Mouse (Mus musculus) kidney, embryonic 14.5 days (tissue): ENCODE measurements around the gene 4933424G06Rik. TPM values are rescaled to one million over a fixed set of nuclear protein-coding genes. Genes with fewer than 3 reads are reported as not detected.

Source experiments
- ATAC-seq: fragments of 200-750 bp; cut with Nextera tagmentation; 2 replicates; pipeline ENCODE4 v1.8.0; 2017; ENCODE audit warnings: moderate number of reproducible peaks, mild to moderate bottlenecking, moderate TSS enrichment, moderate library complexity; ENCODE audit not compliant: low FRiP score, low TSS enrichment
- H3K27ac ChIP-seq: fragments of 300-500 bp; sonication (generic); 2 replicates; pipeline ENCODE4 v1.5.1; 2014; ENCODE audit warnings: low read depth, mild to moderate bottlenecking, low read length, moderate library complexity, mixed read lengths
- H3K27me3 ChIP-seq: fragments of 300-500 bp; sonication (generic); 2 replicates; pipeline ENCODE4 v1.6.1; 2014; ENCODE audit warnings: mild to moderate bottlenecking, low read length; ENCODE audit not compliant: control insufficient read depth, insufficient read depth
- H3K36me3 ChIP-seq: fragments of 300-500 bp; sonication (generic); 2 replicates; pipeline ENCODE4 v1.6.1; 2014; ENCODE audit warnings: low read length, mixed read lengths; ENCODE audit not compliant: control insufficient read depth, insufficient read depth
- H3K4me1 ChIP-seq: fragments of 300-500 bp; sonication (generic); 2 replicates; pipeline ENCODE4 v1.6.1; 2014; ENCODE audit warnings: low read length, mixed read lengths; ENCODE audit not compliant: control insufficient read depth, insufficient read depth
- H3K4me2 ChIP-seq: fragments of 300-500 bp; sonication (generic); replicated peaks from 2 replicates; pipeline ENCODE4 v1.6.1; 2014; ENCODE audit warnings: low read depth, mild to moderate bottlenecking, low read length
- H3K4me3 ChIP-seq: fragments of 300-500 bp; sonication (generic); 2 replicates; pipeline ENCODE4 v1.5.1; 2014; ENCODE audit warnings: mild to moderate bottlenecking, low read length
- H3K9ac ChIP-seq: fragments of 300-500 bp; sonication (generic); 2 replicates; pipeline ENCODE4 v1.6.1; 2014; ENCODE audit warnings: low read depth, mild to moderate bottlenecking, low read length, moderate library complexity
- H3K9me3 ChIP-seq: fragments of 300-500 bp; sonication (generic); 2 replicates; pipeline ENCODE4 v1.6.1; 2016; ENCODE audit warnings: low read length; ENCODE audit not compliant: control insufficient read depth
- WGBS: fragments of 180-500 bp; shearing (Covaris S2); extraction: QIAGEN DNeasy Blood & Tissue Kit; methylation state at CpG from one replicate; pipeline ENCODE4 v1.1.7; 2014; 5-methylcytosine and 5-hydroxymethylcytosine counted together
- polyA plus RNA-seq: library from polyadenylated mRNA; unstranded; fragments of >200 nt; fragmentation: Nextera tagmentation; extraction: Ambion mirVana; gene quantifications from 2 replicates; pipeline ENCODE4 v1.2.1, GENCODE M21; 2014

The 4933424G06Rik gene
- polyA plus RNA-seq, 1 experiment from 2014 or later: not detected

DNA sequence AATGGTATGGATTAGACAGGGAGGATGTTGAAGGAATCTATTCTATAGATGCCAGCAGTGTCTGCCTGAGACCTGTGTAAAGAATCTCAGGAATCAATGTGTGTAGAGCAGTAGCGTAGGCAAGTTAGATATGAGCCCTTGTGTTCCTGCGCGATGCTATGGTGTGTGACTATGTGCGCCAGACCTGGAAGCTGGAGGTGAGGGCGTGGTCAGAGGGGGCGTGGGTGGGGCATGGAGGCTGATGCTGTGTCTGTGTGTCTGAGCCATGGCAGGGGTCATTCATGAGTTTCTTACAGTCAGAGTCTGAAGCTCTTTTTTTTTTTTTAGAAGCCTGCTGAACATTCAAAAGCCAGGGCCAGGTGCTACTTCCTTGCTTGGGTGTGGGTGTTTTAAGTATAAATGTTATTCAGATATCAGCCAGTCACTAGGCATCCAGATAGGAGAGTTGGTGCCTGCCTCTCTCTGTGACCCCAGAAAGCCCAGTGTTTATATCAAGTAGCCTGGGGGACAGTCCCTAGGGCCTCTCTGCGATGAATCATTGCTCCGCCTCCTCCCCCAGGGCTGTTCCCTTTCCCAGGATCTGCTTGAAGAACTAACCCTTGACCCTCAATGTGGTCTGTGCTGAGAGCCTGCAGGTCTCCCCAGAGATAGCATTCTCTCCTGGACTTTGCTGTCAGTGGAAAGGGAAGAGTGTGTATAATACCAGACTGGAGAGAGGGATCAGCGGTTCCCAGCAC is 62.4 kb downstream of the 4933424G06Rik start:
- H3K36me3 ChIP-seq: no peaks in the 10 kb centered on the region
- H3K27ac ChIP-seq: no peak overlapping the region
- ATAC-seq: 0 out of 2 replicates have a peak, but pooled peaks have one; percentile 72
- 74% methylated on average over 9 of the region's 9 CpGs for WGBS
- H3K9me3 ChIP-seq: 0 out of 2 replicates have a peak, but pooled peaks cover 3% of the 10 kb centered on the region
- H3K4me3 ChIP-seq: no peak overlapping the region
- H3K27me3 ChIP-seq: peaks cover 6% of the 10 kb centered on the region; the same call in 1 of the 2 replicates
- no peak overlapping the region for H3K9ac ChIP-seq
- no peaks in the 10 kb centered on the region for H3K4me1 ChIP-seq
- H3K4me2 ChIP-seq: no peak overlapping the region

DNA sequence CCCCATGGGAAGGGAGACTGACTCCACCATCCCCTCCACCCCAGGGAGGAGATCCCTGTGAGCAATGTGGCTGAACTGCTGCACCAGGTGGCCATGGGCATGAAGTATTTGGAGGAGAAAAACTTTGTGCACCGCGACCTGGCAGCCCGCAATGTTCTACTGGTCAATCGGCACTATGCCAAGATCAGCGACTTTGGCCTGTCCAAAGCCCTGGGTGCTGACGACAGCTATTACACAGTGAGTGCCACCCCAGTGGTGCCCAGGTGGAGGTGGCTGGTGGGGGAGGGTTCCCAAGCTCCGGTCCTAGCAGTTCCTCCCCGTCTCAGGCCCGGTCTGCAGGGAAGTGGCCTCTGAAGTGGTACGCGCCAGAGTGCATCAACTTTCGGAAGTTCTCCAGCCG is 70.8 kb downstream of the 4933424G06Rik start:
- no peak overlapping the region for H3K27ac ChIP-seq
- H3K4me3 ChIP-seq: no peak overlapping the region
- ATAC-seq: no peak
- no peaks in the 10 kb centered on the region for H3K36me3 ChIP-seq
- H3K4me1 ChIP-seq: no peaks in the 10 kb centered on the region
- WGBS: 91% methylated on average over 13 of the region's 13 CpGs
- H3K9me3 ChIP-seq: no peaks in the 10 kb centered on the region
- H3K27me3 ChIP-seq: no peaks in the 10 kb centered on the region
- no peak overlapping the region for H3K4me2 ChIP-seq
- H3K9ac ChIP-seq: no peak overlapping the region

DNA sequence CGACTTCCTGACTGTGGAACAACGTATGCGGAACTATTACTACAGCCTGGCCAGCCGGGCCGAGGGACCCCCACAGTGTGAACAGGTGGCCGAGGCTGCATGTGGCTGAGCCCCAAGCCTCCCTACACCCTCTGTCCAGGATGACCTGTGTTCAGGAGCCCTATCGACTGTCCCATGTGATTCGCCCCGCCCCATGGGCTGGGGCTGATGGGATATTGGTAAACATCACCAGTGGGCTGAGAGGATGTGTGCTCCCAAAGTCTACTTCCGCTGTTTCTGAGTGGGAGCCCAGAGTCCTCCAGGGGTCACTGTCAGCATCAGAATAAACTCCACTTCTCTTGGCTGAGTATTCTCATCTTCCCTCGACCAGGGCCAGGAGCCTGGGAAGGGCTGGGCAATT is 72.5 kb downstream of the 4933424G06Rik start:
- Histone ChIP-seq H3K4me1 (no peaks in the 10 kb centered on the region), H3K36me3 (no peaks in the 10 kb centered on the region), H3K4me2 (no peak overlapping the region), H3K9me3 (no peaks in the 10 kb centered on the region), H3K27me3 (no peaks in the 10 kb centered on the region), H3K4me3 (no peak overlapping the region), H3K9ac (no peak overlapping the region), H3K27ac (no peak overlapping the region)
- no peak for ATAC-seq
- WGBS: 78% methylated on average over 11 of the region's 11 CpGs

DNA sequence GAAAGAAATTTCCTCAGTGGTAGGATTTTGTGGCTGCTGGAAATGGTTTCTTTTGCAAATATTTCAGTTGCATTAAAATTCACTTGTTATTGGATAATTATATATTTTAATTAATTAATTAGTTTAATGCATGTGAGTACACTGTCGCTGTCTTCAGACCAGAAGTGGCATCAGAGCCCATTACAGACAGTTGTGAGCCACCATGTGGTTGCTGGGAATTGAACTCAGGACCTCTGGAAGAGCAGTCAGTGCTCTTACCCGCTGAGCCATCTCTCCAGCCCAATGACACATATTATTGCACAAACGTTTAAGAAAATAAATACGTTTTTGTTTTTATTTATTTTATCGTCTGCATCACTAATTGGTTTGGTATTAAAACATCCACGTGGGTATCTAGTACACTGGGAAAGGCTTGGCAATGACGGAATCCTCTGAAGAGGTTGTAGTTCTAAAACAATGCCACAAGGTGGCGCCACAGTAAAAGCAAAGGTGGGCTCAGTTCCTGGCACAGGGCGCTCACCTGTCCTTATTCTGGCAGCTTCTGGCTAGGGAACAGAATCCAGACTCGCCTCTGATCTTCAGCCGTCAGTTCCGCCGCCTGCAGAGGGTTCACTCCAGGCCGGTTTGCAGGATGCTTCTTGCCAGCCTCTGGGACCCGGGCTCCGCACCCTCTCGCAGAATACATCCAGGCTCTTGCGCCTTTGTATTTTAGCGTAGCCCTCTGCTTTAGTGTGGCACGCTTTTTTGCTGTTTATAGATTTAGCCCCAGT is 74.6 kb downstream of the 4933424G06Rik start:
- peak overlapping the region; percentile 80 for H3K4me2 ChIP-seq
- H3K4me1 ChIP-seq: no peaks in the 10 kb centered on the region
- peak; percentile 78 for ATAC-seq
- H3K4me3 ChIP-seq: peak overlapping the region; percentile 36
- H3K36me3 ChIP-seq: no peaks in the 10 kb centered on the region
- 4% methylated on average over 20 of the region's 20 CpGs for WGBS
- no peaks in the 10 kb centered on the region for H3K27me3 ChIP-seq
- peak overlapping the region; percentile 35; the same call in 1 of the 2 replicates for H3K9ac ChIP-seq
- H3K9me3 ChIP-seq: no peaks in the 10 kb centered on the region
- no peak overlapping the region for H3K27ac ChIP-seq

DNA sequence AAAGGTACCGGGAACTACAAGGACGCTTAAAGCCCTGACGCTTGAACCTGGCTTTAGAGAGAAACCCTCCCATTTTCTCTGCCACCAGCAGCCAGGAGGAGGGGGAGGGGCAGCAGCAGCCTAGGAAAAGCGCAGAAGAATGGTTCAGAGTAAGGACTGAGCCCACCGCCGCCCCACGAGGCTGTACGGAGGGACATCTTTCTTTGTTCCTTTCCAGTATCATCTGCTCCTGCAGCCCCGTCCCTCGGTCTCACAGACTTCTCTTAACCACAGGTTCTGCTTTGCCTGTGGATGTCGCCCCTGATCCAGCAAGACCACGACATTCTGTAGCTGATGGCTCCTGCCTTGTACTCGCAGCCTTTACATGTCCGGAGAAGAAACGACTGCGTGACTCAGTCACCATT is 75.3 kb downstream of the 4933424G06Rik start:
- Histone ChIP-seq H3K36me3 (no peaks in the 10 kb centered on the region), H3K4me3 (peak overlapping the region; percentile 36), H3K27ac (no peak overlapping the region), H3K9ac (peak overlapping the region; percentile 35; the same call in 1 of the 2 replicates), H3K27me3 (no peaks in the 10 kb centered on the region), H3K4me1 (no peaks in the 10 kb centered on the region), H3K4me2 (peak overlapping the region; percentile 80), H3K9me3 (no peaks in the 10 kb centered on the region)
- ATAC-seq: peak; percentile 33; the same call in 1 of the 2 replicates
- 3% methylated on average over 16 of the region's 16 CpGs for WGBS

DNA sequence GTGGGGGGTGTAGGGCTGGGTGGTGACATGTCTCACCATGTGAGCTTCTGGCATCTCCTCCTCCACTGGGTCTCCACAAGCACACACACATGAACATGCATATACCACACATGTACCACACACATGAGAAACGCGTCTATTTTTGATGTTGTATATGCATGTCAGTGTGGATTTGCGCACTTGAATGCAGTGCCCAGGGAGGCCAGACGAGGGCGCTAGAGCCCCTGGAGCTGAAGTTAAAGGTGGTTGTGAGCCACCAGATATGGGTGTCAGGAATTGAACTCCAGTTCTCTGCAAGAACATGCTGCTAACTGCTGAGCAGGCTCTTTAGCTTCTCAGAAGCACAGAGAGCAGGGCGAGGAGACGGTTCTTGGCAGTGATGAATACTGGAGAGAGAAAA is 76.4 kb downstream of the 4933424G06Rik start:
- H3K4me3 ChIP-seq: no peak overlapping the region
- H3K4me2 ChIP-seq: no peak overlapping the region
- no peaks in the 10 kb centered on the region for H3K27me3 ChIP-seq
- H3K9me3 ChIP-seq: no peaks in the 10 kb centered on the region
- no peaks in the 10 kb centered on the region for H3K4me1 ChIP-seq
- H3K9ac ChIP-seq: no peak overlapping the region
- ATAC-seq: no peak
- peaks cover under 1% of the 10 kb centered on the region for H3K36me3 ChIP-seq
- 90% methylated on average over 7 of the region's 7 CpGs for WGBS
- H3K27ac ChIP-seq: no peak overlapping the region

DNA sequence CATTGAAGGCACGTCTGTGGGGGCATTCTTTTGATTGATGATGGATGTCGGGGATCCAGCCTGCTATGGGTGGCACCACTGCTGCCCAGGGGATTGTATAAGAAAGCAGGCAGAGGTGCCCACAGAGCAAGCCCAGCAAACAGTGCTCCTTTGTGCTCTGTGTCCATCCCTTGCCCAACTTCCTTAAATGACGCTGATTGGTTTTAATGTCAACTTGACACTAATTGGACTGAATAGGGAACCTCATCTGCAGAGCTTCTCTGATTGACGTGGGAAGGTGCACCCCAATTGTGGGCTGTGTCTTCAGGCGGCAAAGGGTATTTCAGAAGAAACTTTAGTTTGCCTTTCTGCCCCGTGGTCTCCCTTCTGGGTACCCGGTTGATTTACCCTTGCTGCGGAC is 79.5 kb downstream of the 4933424G06Rik start:
- Histone ChIP-seq H3K4me1 (no peaks in the 10 kb centered on the region), H3K36me3 (peaks cover 30% of the 10 kb centered on the region), H3K4me3 (no peak overlapping the region), H3K9ac (no peak overlapping the region), H3K4me2 (no peak overlapping the region), H3K27ac (no peak overlapping the region), H3K27me3 (no peaks in the 10 kb centered on the region), H3K9me3 (no peaks in the 10 kb centered on the region)
- WGBS: 75% methylated on average over 8 of the region's 8 CpGs
- ATAC-seq: no peak

DNA sequence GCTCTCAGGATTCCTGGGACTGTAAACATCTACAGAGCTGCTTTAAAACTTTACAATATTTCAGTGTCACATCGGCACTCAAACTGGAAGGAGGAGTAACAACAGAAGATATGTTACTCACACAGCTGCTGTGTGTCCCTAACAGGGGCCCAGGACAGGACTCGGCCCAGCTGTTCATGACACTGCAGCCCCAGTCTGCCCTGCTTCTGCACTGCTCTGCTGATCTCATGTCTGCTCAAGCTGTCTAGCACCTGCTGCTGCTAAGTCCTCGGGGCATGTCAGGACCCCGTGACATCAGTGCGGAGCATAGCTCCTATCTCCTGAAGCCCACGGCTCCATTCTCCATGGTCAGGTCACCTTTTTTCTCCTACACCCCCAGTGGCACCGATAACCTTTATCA is 86.8 kb downstream of the 4933424G06Rik start:
- ATAC-seq: 0 out of 2 replicates have a peak, but pooled peaks have one; percentile 58
- 84% methylated on average over 7 of the region's 7 CpGs for WGBS
- Histone ChIP-seq H3K4me2 (no peak overlapping the region), H3K9me3 (no peaks in the 10 kb centered on the region), H3K4me1 (no peaks in the 10 kb centered on the region), H3K27ac (no peak overlapping the region), H3K36me3 (peaks cover 90% of the 10 kb centered on the region), H3K27me3 (no peaks in the 10 kb centered on the region), H3K4me3 (no peak overlapping the region), H3K9ac (no peak overlapping the region)

DNA sequence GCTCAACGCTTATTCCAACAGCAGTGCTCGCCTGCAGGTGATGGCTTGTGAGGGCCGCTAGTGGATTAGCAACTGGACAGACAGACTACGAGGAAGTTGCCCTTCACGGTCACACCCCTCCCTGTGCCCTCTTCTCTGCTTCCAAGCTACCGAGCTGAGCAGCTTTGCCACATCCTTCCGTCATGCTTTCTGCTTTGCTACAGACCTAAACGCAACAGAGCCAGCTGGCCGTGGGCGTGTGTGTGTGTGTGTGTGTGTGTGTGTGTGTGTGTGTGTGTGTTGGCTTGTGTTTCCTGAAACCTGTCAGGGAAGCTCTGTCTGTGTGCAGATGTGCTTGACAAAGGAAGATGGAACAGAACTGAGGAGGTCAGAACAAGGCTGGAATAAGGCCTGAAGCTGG is 87.5 kb downstream of the 4933424G06Rik start:
- H3K4me3 ChIP-seq: no peak overlapping the region
- peaks cover 90% of the 10 kb centered on the region for H3K36me3 ChIP-seq
- WGBS: 71% methylated on average over 10 of the region's 10 CpGs
- H3K27me3 ChIP-seq: no peaks in the 10 kb centered on the region
- H3K27ac ChIP-seq: no peak overlapping the region
- H3K9ac ChIP-seq: no peak overlapping the region
- no peaks in the 10 kb centered on the region for H3K4me1 ChIP-seq
- H3K4me2 ChIP-seq: no peak overlapping the region
- ATAC-seq: no peak
- H3K9me3 ChIP-seq: no peaks in the 10 kb centered on the region
